Mouse (Mus musculus): Measurements from ENCODE around the gene Nrarp. TPM values are rescaled to one million over a fixed set of nuclear protein-coding genes. Genes with fewer than 3 reads are reported as not detected.

The Nrarp gene
- polyA plus RNA-seq, 1 experiment from 2014 or later: 63.9 TPM

DNA sequence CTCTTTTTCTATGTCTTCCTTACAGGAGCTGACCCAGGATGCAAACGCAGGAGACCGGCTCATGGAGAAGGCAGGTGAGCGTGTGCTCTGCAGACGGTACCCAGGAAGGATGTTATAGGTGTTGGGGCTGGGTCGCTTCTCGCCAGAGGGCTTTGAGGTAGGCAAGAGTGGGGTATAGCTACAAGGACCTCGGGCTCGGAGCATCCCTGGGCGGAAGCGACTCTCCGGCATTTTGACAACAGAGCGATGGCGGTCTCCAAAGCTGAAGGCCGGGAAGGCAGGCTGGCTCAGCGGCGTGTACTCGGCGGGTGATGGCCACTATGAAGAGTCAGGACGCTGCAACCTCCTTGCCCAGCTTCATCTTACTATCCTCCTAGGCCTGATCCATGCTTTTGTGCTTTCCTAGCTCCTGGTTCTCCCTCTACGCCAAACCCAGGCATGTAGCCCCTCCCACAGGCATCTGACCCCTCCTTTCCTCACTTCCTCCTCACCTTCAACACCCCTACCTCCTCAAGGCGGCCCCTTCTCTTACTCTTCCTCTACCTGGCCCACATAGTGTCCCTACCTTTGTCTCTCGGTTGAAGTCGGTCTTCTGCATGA, 32.8 kb downstream of the Nrarp start:
- H3K36me3 ChIP-seq (ENCODE audit: control insufficient read depth, insufficient read depth, low read length): no peaks in the 10 kb centered on the region
- no peak overlapping the region for H3K4me3 ChIP-seq (ENCODE audit: low read depth, low read length)
- H3K27ac ChIP-seq (ENCODE audit: low read depth, low read length): no peak overlapping the region
- no peaks in the 10 kb centered on the region for H3K27me3 ChIP-seq (ENCODE audit: control insufficient read depth, insufficient read depth, low read length)
- peak; percentile 69 for DNase-seq (ENCODE audit: low spot score, missing footprints)
- 62% methylated on average over 23 of the region's 23 CpGs for whole genome bisulfite sequencing
- ATAC-seq (ENCODE audit: low FRiP score): no peak
- H3K9ac ChIP-seq (ENCODE audit: low read length): no peak overlapping the region
- H3K9me3 ChIP-seq (ENCODE audit: control insufficient read depth, low read length): no peaks in the 10 kb centered on the region
- no peak overlapping the region for H3K4me2 ChIP-seq
- H3K4me1 ChIP-seq (ENCODE audit: control insufficient read depth, insufficient read depth, low read length): peaks cover 15% of the 10 kb centered on the region

DNA sequence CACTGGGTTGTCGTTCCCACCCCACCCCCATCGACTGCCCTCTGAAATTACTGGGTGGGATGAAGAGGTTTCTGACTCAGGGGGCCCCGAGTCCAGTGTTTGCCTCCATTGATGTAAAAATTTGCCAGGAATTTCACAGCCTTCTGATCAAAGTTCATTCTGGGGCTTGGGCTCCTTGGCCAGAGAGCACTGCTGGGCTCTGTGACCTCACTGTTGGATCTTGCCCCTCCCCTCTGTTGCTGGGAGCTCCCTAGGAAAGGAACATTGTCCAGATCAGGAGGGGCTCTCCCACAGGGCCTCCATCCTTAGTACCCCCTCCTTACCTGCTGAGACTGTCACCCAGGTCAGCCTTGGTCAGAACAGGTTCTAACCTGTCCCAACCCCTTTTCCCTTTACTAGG, 33.9 kb downstream of the Nrarp start, which contains the start of gene Stpg3:
Gene Stpg3, minus strand, starts transcription at position 194 of the 400 bp plus-strand sequence.
- WGBS: 67% methylated on average over 3 of the region's 3 CpGs
- ATAC-seq (ENCODE audit: low FRiP score) (no peak), DNase-seq (ENCODE audit: low spot score, missing footprints) (peak; percentile 45)
- no peaks in the 10 kb centered on the region for H3K27me3 ChIP-seq (ENCODE audit: control insufficient read depth, insufficient read depth, low read length)
- peaks cover 18% of the 10 kb centered on the region for H3K4me1 ChIP-seq (ENCODE audit: control insufficient read depth, insufficient read depth, low read length)
- no peaks in the 10 kb centered on the region for H3K9me3 ChIP-seq (ENCODE audit: control insufficient read depth, low read length)
- H3K27ac ChIP-seq (ENCODE audit: low read depth, low read length): no peak within 1 kb of the TSS
- H3K36me3 ChIP-seq (ENCODE audit: control insufficient read depth, insufficient read depth, low read length): no peaks in the 10 kb centered on the region
- H3K9ac ChIP-seq (ENCODE audit: low read length): no peak within 1 kb of the TSS
- no peak within 1 kb of the TSS for H3K4me2 ChIP-seq
- H3K4me3 ChIP-seq (ENCODE audit: low read depth, low read length): no peak within 1 kb of the TSS

DNA sequence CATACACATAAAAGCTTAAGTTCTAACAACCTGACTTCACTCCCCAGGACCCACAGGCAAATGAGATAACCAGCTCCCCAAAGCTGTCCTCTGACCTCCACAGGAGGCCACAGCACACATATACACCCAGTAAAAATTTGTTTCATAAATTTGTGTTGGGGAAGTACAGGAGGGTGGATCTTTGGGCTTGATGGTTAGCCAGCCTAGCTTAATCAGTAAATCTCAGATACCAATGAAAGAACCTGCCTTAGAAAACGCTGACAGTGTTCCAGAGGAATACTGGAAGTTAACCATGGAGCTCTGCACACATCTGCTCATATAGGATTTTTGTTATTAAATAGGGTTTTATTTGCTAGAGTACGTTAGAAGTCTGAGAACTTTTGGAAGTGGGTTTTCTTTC, 37.1 kb downstream of the Nrarp start:
- DNase-seq (ENCODE audit: low spot score, missing footprints): peak; percentile 67
- no peaks in the 10 kb centered on the region for H3K27me3 ChIP-seq (ENCODE audit: control insufficient read depth, insufficient read depth, low read length)
- H3K9me3 ChIP-seq (ENCODE audit: control insufficient read depth, low read length): no peaks in the 10 kb centered on the region
- H3K36me3 ChIP-seq (ENCODE audit: control insufficient read depth, insufficient read depth, low read length): no peaks in the 10 kb centered on the region
- H3K4me2 ChIP-seq: no peak overlapping the region
- no peak overlapping the region for H3K4me3 ChIP-seq (ENCODE audit: low read depth, low read length)
- no peak overlapping the region for H3K9ac ChIP-seq (ENCODE audit: low read length)
- 0 out of 2 replicates have a peak, but pooled peaks cover 3% of the 10 kb centered on the region for H3K4me1 ChIP-seq (ENCODE audit: control insufficient read depth, insufficient read depth, low read length)
- no peak overlapping the region for H3K27ac ChIP-seq (ENCODE audit: low read depth, low read length)
- no peak for ATAC-seq (ENCODE audit: low FRiP score)
- WGBS: 63% methylated on average over 2 of the region's 2 CpGs

DNA sequence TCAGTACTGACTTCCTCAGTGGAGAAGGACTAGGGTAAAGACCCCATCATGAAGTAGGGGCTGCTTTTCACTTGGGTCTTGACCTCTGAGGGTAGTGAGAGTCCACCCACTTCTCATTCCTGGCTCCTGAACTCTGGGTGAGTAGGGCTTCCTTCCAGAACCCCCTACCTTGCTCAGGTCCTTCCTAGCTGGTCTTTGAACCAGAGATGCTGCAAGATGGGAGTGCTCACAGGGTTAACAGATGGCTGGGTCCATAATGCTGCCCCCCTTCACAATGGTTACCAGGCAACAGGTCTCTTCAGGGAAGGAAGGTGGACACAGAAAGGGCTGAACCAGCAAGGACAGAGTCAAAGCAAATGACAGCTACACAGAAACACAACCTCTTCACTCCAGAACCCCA, 37.9 kb downstream of the Nrarp start, which contains the start of gene Fam166a:
Gene Fam166a, plus strand, starts transcription at position 301 of the 400 bp plus-strand sequence.
- DNase-seq (ENCODE audit: low spot score, missing footprints) (peak; percentile 79), ATAC-seq (ENCODE audit: low FRiP score) (no peak)
- Histone ChIP-seq H3K4me2 (no peak within 1 kb of the TSS), H3K4me3 (ENCODE audit: low read depth, low read length) (no peak within 1 kb of the TSS), H3K27ac (ENCODE audit: low read depth, low read length) (no peak within 1 kb of the TSS), H3K27me3 (ENCODE audit: control insufficient read depth, insufficient read depth, low read length) (no peaks in the 10 kb centered on the region), H3K4me1 (ENCODE audit: control insufficient read depth, insufficient read depth, low read length) (peaks cover 6% of the 10 kb centered on the region), H3K9ac (ENCODE audit: low read length) (no peak within 1 kb of the TSS), H3K9me3 (ENCODE audit: control insufficient read depth, low read length) (no peaks in the 10 kb centered on the region), H3K36me3 (ENCODE audit: control insufficient read depth, insufficient read depth, low read length) (no peaks in the 10 kb centered on the region)

DNA sequence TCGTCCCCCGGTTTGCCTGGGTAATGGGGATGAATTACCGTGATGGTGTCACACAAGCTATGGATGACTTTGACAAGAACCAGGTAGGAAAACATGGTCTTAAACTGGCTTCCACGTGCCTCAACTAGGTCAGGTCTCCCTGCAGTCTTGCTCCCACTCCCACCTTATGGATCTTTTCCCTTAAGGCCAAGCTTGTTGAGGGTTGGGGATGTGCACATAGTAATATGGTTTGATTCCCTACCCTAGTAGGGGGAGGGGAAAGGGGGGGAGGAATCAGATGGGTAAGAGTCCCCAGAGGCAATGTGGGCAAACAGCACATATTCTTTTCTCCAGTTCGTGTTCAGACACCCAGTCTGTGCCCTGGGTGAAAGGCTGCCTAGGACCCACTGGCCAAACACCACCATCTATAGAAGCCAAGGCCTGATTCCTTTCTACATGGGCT, 40.8 kb downstream of the Nrarp start:
- Histone ChIP-seq H3K27me3 (ENCODE audit: control insufficient read depth, insufficient read depth, low read length) (no peaks in the 10 kb centered on the region), H3K4me2 (no peak overlapping the region), H3K27ac (ENCODE audit: low read depth, low read length) (no peak overlapping the region), H3K4me1 (ENCODE audit: control insufficient read depth, insufficient read depth, low read length) (peaks cover 16% of the 10 kb centered on the region), H3K36me3 (ENCODE audit: control insufficient read depth, insufficient read depth, low read length) (no peaks in the 10 kb centered on the region), H3K9me3 (ENCODE audit: control insufficient read depth, low read length) (no peaks in the 10 kb centered on the region), H3K4me3 (ENCODE audit: low read depth, low read length) (no peak overlapping the region), H3K9ac (ENCODE audit: low read length) (no peak overlapping the region)
- no peak for ATAC-seq (ENCODE audit: low FRiP score)
- peak; percentile 81 for DNase-seq (ENCODE audit: low spot score, missing footprints)
- WGBS: 73% methylated on average over 5 of the region's 5 CpGs

DNA sequence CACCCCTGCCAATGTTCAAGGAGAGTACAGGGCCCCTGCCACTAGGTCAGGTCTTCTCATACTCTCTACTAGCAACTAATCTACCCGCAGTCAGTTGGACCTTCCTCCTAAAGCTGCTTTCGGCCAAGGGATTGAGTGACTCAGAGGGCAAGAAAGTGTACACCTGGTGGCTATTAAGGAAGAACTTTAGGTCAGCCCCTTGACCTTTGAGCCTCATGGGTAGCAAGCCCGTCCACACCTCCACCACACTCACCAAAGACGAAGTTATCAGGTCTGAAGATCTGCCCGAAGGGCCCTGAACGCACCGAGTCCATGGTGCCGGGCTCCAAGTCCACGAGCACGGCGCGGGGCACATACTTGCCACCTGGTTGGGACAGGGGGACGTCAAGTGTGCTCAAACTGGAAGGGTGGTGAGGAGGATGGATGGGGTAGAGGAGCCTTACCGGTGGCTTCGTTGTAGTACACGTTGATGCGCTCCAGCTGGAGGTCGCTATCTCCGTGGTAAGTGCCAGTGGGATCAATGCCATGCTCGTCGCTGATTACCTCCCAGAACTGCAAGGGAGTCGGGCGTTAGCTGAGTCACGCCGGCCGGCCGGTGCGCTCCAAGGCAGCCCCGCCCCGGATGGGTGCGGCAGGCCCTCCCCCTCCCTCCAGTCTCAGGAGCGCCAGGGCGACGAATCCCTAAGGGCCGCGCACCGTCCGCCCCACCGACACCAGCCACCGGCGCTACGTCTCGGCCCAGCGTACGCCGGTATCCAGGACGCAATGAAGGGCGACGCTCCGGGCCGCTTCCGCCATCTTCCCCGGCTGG, 43.3 kb downstream of the Nrarp start:
- peak overlapping the region; percentile 93 for H3K4me2 ChIP-seq
- DNase-seq (ENCODE audit: low spot score, missing footprints) (peak; percentile 93), ATAC-seq (ENCODE audit: low FRiP score) (peak; percentile 46)
- H3K36me3 ChIP-seq (ENCODE audit: control insufficient read depth, insufficient read depth, low read length): no peaks in the 10 kb centered on the region
- WGBS: 3% methylated on average over 53 of the region's 53 CpGs
- H3K4me1 ChIP-seq (ENCODE audit: control insufficient read depth, insufficient read depth, low read length): peaks cover 13% of the 10 kb centered on the region
- H3K9me3 ChIP-seq (ENCODE audit: control insufficient read depth, low read length): no peaks in the 10 kb centered on the region
- H3K27ac ChIP-seq (ENCODE audit: low read depth, low read length): peak overlapping the region; percentile 85
- peak overlapping the region; percentile 92 for H3K9ac ChIP-seq (ENCODE audit: low read length)
- no peaks in the 10 kb centered on the region for H3K27me3 ChIP-seq (ENCODE audit: control insufficient read depth, insufficient read depth, low read length)
- peak overlapping the region; percentile 97 for H3K4me3 ChIP-seq (ENCODE audit: low read depth, low read length)

- Histone ChIP-seq H3K4me3 (ENCODE audit: low read depth, low read length) (peak within 1 kb of the TSS; percentile 97), H3K9ac (ENCODE audit: low read length) (peak within 1 kb of the TSS; percentile 92), H3K4me1 (ENCODE audit: control insufficient read depth, insufficient read depth, low read length) (peaks cover 13% of the 10 kb centered on the region), H3K27ac (ENCODE audit: low read depth, low read length) (peak within 1 kb of the TSS; percentile 97), H3K9me3 (ENCODE audit: control insufficient read depth, low read length) (no peaks in the 10 kb centered on the region), H3K36me3 (ENCODE audit: control insufficient read depth, insufficient read depth, low read length) (no peaks in the 10 kb centered on the region), H3K4me2 (peak within 1 kb of the TSS; percentile 93), H3K27me3 (ENCODE audit: control insufficient read depth, insufficient read depth, low read length) (no peaks in the 10 kb centered on the region)
- WGBS: under 1% methylated on average over 17 of the region's 17 CpGs
- DNase-seq (ENCODE audit: low spot score, missing footprints) (no peak), ATAC-seq (ENCODE audit: low FRiP score) (no peak)
Observed at GRCm38 (mm10) chr2:25224492-25224765, 43.9 kb downstream of the Nrarp start, which contains the start of gene Tubb4b. Gene Tubb4b (minus strand): TSS chr2:25224702.

GRCm38 (mm10) chr2:25224766-25225752, 44.5 kb downstream of the Nrarp start:
- ATAC-seq (ENCODE audit: low FRiP score) (peak; percentile 97), DNase-seq (ENCODE audit: low spot score, missing footprints) (peak; percentile 99)
- H3K4me1 ChIP-seq (ENCODE audit: control insufficient read depth, insufficient read depth, low read length): peaks cover 13% of the 10 kb centered on the region
- H3K4me3 ChIP-seq (ENCODE audit: low read depth, low read length): peak overlapping the region; percentile 97
- 2% methylated on average over 41 of the region's 41 CpGs for WGBS
- peak overlapping the region; percentile 55 for H3K4me2 ChIP-seq
- peak overlapping the region; percentile 74 for H3K9ac ChIP-seq (ENCODE audit: low read length)
- no peaks in the 10 kb centered on the region for H3K9me3 ChIP-seq (ENCODE audit: control insufficient read depth, low read length)
- no peaks in the 10 kb centered on the region for H3K27me3 ChIP-seq (ENCODE audit: control insufficient read depth, insufficient read depth, low read length)
- peak overlapping the region; percentile 97 for H3K27ac ChIP-seq (ENCODE audit: low read depth, low read length)
- H3K36me3 ChIP-seq (ENCODE audit: control insufficient read depth, insufficient read depth, low read length): no peaks in the 10 kb centered on the region
